Mouse (Mus musculus) neural tube, embryonic 14.5 days (tissue): ENCODE data around the gene Wrnip1. TPM values are rescaled to one million over a fixed set of nuclear protein-coding genes. Genes with fewer than 3 reads are reported as not detected.

ENCODE experiments used
- ATAC-seq: fragments of 200-750 bp; cut with Nextera tagmentation; 2 replicates; pipeline ENCODE4 v1.8.0; 2017; ENCODE audit warnings: low read depth, mild to moderate bottlenecking, moderate TSS enrichment, moderate library complexity
- H3K27ac ChIP-seq: fragments of 300-500 bp; sonication (generic); 2 replicates; pipeline ENCODE4 v1.5.1; 2014; ENCODE audit warnings: low read depth, mild to moderate bottlenecking, control low read depth, low read length, moderate library complexity, mixed read lengths
- H3K27me3 ChIP-seq: fragments of 300-500 bp; sonication (generic); 2 replicates; pipeline ENCODE4 v1.6.1; 2014; ENCODE audit warnings: low read length; ENCODE audit not compliant: control insufficient read depth, insufficient read depth
- H3K36me3 ChIP-seq: fragments of 300-500 bp; sonication (generic); 2 replicates; pipeline ENCODE4 v1.6.1; 2014; ENCODE audit warnings: low read length, mixed read lengths; ENCODE audit not compliant: control insufficient read depth, insufficient read depth
- H3K4me1 ChIP-seq: fragments of 300-500 bp; sonication (generic); 2 replicates; pipeline ENCODE4 v1.6.1; 2014; ENCODE audit warnings: low read length; ENCODE audit not compliant: control insufficient read depth, insufficient read depth
- H3K4me2 ChIP-seq: fragments of 300-500 bp; sonication (generic); 2 replicates; pipeline ENCODE4 v1.6.1; 2014; ENCODE audit warnings: mild to moderate bottlenecking, low read depth, low read length, control low read depth
- H3K4me3 ChIP-seq: fragments of 300-500 bp; sonication (generic); 2 replicates; pipeline ENCODE4 v1.5.1; 2014; ENCODE audit warnings: low read depth, low read length, control low read depth, mixed read lengths
- H3K9ac ChIP-seq: fragments of 300-500 bp; sonication (generic); replicated peaks from 2 replicates; pipeline ENCODE4 v1.6.1; 2014; ENCODE audit warnings: low read depth, mild to moderate bottlenecking, control low read depth, low read length, mixed read lengths
- H3K9me3 ChIP-seq: fragments of 300-500 bp; sonication (generic); 2 replicates; pipeline ENCODE4 v1.6.1; 2016; ENCODE audit warnings: low read length; ENCODE audit not compliant: control insufficient read depth
- WGBS: fragments of 180-500 bp; shearing (Covaris S2); extraction: QIAGEN DNeasy Blood & Tissue Kit; methylation state at CpG from one replicate; pipeline ENCODE4 v1.1.7; 2014; 5-methylcytosine and 5-hydroxymethylcytosine counted together
- polyA plus RNA-seq: library from polyadenylated mRNA; unstranded; fragments of >200 nt; fragmentation: Nextera tagmentation; extraction: Ambion mirVana; gene quantifications from 2 replicates; pipeline ENCODE4 v1.2.1, GENCODE M21; 2014

Wrnip1 gene
- polyA plus RNA-seq, 1 experiment from 2014 or later = 29.0 TPM

- no peaks in the 10 kb centered on the region for H3K9me3 ChIP-seq
- H3K36me3 ChIP-seq = no peaks in the 10 kb centered on the region
- peak overlapping the region; percentile 43; the same call in 1 of the 2 replicates for H3K9ac ChIP-seq
- no peak overlapping the region for H3K27ac ChIP-seq
- peak overlapping the region; percentile 55 for H3K4me2 ChIP-seq
- no peak for ATAC-seq
- no peaks in the 10 kb centered on the region for H3K27me3 ChIP-seq
- H3K4me3 ChIP-seq = peak overlapping the region; percentile 54; the same call in 1 of the 2 replicates
- H3K4me1 ChIP-seq = peaks cover 20% of the 10 kb centered on the region; the same call in 1 of the 2 replicates
Measured at GRCm38 (mm10) chr13:32800859-32801258, 979 bp upstream of the Wrnip1 start.

GRCm38 (mm10) chr13:32802259-32803081, 632 bp downstream of the Wrnip1 start, which contains the start of gene D930007J09Rik:
D930007J09Rik (minus strand) TSS chr13:32802849.
- Histone ChIP-seq H3K27ac (peak within 1 kb of the TSS; percentile 88), H3K9me3 (no peaks in the 10 kb centered on the region), H3K36me3 (peaks cover 12% of the 10 kb centered on the region; the same call in 1 of the 2 replicates), H3K4me3 (peak within 1 kb of the TSS; percentile 54), H3K27me3 (no peaks in the 10 kb centered on the region), H3K9ac (peak within 1 kb of the TSS; percentile 80), H3K4me1 (peaks cover 20% of the 10 kb centered on the region; the same call in 1 of the 2 replicates), H3K4me2 (peak within 1 kb of the TSS; percentile 66)
- under 1% methylated on average over 92 of the region's 95 CpGs for WGBS
- ATAC-seq = peak; percentile 25

GRCm38 (mm10) chr13:32803701-32804345, 2.0 kb downstream of the Wrnip1 start:
- 50% methylated on average over 4 of the region's 4 CpGs for WGBS

GRCm38 (mm10) chr13:32806820-32807219, 5.0 kb downstream of the Wrnip1 start:
- ATAC-seq = no peak
- Histone ChIP-seq H3K4me2 (no peak overlapping the region), H3K27ac (no peak overlapping the region), H3K4me3 (no peak overlapping the region), H3K9ac (no peak overlapping the region), H3K36me3 (peaks cover 22% of the 10 kb centered on the region; the same call in 1 of the 2 replicates), H3K9me3 (no peaks in the 10 kb centered on the region), H3K27me3 (no peaks in the 10 kb centered on the region), H3K4me1 (peaks cover 15% of the 10 kb centered on the region; the same call in 1 of the 2 replicates)
- 74% methylated on average over 7 of the region's 7 CpGs for WGBS

More at GRCm38 (mm10) chr13:32803701-32804345, 2.0 kb downstream of the Wrnip1 start:
- Histone ChIP-seq H3K27me3 (no peaks in the 10 kb centered on the region), H3K4me1 (peaks cover 20% of the 10 kb centered on the region; the same call in 1 of the 2 replicates), H3K4me2 (peak overlapping the region; percentile 66), H3K4me3 (peak overlapping the region; percentile 54), H3K9ac (no peak overlapping the region; the same call in 1 of the 2 replicates), H3K27ac (no peak overlapping the region), H3K36me3 (peaks cover 17% of the 10 kb centered on the region; the same call in 1 of the 2 replicates), H3K9me3 (no peaks in the 10 kb centered on the region)
- ATAC-seq = no peak

- Histone ChIP-seq H3K9ac (no peak overlapping the region), H3K27me3 (no peaks in the 10 kb centered on the region), H3K4me2 (no peak overlapping the region), H3K36me3 (peaks cover 22% of the 10 kb centered on the region; the same call in 1 of the 2 replicates), H3K9me3 (no peaks in the 10 kb centered on the region), H3K4me3 (no peak overlapping the region), H3K27ac (no peak overlapping the region), H3K4me1 (peaks cover 15% of the 10 kb centered on the region; the same call in 1 of the 2 replicates)
- ATAC-seq = no peak
- WGBS = 72% methylated on average over 3 of the region's 3 CpGs
Measured at GRCm38 (mm10) chr13:32807624-32808023, 5.8 kb downstream of the Wrnip1 start.

GRCm38 (mm10) chr13:32819241-32819640, 17.4 kb downstream of the Wrnip1 start:
- Histone ChIP-seq H3K4me2 (no peak overlapping the region), H3K4me3 (no peak overlapping the region), H3K4me1 (no peaks in the 10 kb centered on the region), H3K9me3 (no peaks in the 10 kb centered on the region), H3K9ac (no peak overlapping the region), H3K27me3 (no peaks in the 10 kb centered on the region), H3K27ac (no peak overlapping the region), H3K36me3 (peaks cover 27% of the 10 kb centered on the region)
- ATAC-seq = no peak
- 98% methylated on average over 3 of the region's 3 CpGs for WGBS

GRCm38 (mm10) chr13:32819926-32820325, 18.1 kb downstream of the Wrnip1 start:
- no peak overlapping the region for H3K4me2 ChIP-seq
- H3K27ac ChIP-seq = no peak overlapping the region
- H3K27me3 ChIP-seq = no peaks in the 10 kb centered on the region
- H3K4me3 ChIP-seq = no peak overlapping the region
- WGBS = 94% methylated on average over 5 of the region's 5 CpGs
- ATAC-seq = no peak
- no peaks in the 10 kb centered on the region for H3K9me3 ChIP-seq
- peaks cover 27% of the 10 kb centered on the region for H3K36me3 ChIP-seq
- no peak overlapping the region for H3K9ac ChIP-seq
- no peaks in the 10 kb centered on the region for H3K4me1 ChIP-seq

GRCm38 (mm10) chr13:32821671-32822070, 19.8 kb downstream of the Wrnip1 start:
- Histone ChIP-seq H3K9me3 (no peaks in the 10 kb centered on the region), H3K27me3 (no peaks in the 10 kb centered on the region), H3K4me3 (no peak overlapping the region), H3K27ac (no peak overlapping the region), H3K4me1 (no peaks in the 10 kb centered on the region), H3K9ac (no peak overlapping the region), H3K36me3 (peaks cover 20% of the 10 kb centered on the region), H3K4me2 (no peak overlapping the region)
- no peak for ATAC-seq
- WGBS = 95% methylated on average over 4 of the region's 4 CpGs

- Histone ChIP-seq H3K4me3 (no peak overlapping the region), H3K36me3 (peaks cover 18% of the 10 kb centered on the region)
- WGBS = 89% methylated on average over 6 of the region's 6 CpGs
Measured at GRCm38 (mm10) chr13:32823126-32823525, 21.3 kb downstream of the Wrnip1 start.

More at GRCm38 (mm10) chr13:32823126-32823525, 21.3 kb downstream of the Wrnip1 start:
- no peaks in the 10 kb centered on the region for H3K27me3 ChIP-seq
- no peak overlapping the region for H3K4me2 ChIP-seq
- ATAC-seq = no peak
- no peaks in the 10 kb centered on the region for H3K4me1 ChIP-seq
- H3K9me3 ChIP-seq = no peaks in the 10 kb centered on the region
- H3K27ac ChIP-seq = no peak overlapping the region
- H3K9ac ChIP-seq = no peak overlapping the region
